Mouse (Mus musculus) left cerebral cortex, adult 11 months (tissue): ENCODE measurements at regions not wholly inside any gene's neighbourhood (a gene's known extent, or its start where the extent isn't known, plus 50 kb on each side); places are given as distances from the start of the nearest gene placed in this dataset.
A peak's percentile ranks its signal among the peaks of the same experiment; 100 is the strongest.

Source experiments
- DNase-seq: peaks from one replicate; pipeline ENCODE4 v3.0.0; 2022; ENCODE audit warnings: low spot score

DNA sequence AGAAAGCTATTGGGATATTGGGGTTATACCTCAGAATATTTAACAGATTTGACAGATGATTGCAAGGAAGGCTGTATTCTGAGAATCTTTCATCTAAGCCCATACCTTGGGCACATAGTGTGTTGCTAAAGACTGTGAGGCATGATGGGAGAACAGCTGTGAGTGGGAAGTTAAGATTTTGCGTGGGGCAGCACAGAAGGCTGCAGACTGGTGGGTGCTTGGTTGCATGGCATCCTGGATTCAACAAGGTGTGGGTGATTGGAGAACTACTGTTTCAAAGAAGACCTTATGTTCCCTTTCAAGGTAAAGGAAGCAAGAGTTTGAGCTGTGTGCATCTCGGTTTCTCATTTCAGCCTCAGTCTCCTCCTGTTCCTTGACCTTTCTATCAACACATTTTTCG lies 584.8 kb downstream of the Sh2d4b start:
- DNase-seq: peak; percentile 66

DNA sequence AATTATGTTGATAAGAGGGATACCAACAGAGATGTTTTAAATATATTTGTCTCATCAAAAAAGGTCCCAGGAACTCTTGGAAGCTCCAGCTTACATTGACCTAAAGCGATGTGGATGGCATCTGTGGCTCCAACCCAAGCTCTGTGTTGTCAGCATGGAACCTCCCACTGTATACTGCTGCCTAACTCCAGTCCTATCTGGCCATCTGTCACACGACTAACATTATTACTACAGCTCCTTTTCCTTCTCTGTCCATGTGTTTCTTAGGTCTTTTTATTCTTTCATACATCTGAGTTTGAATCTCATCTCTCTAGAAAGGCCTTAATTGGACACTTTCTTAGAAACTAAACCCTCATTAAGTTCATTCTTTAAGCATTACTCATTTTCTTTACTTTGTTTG lies 613.9 kb downstream of the Sh2d4b start:
- DNase-seq: no peak

DNA sequence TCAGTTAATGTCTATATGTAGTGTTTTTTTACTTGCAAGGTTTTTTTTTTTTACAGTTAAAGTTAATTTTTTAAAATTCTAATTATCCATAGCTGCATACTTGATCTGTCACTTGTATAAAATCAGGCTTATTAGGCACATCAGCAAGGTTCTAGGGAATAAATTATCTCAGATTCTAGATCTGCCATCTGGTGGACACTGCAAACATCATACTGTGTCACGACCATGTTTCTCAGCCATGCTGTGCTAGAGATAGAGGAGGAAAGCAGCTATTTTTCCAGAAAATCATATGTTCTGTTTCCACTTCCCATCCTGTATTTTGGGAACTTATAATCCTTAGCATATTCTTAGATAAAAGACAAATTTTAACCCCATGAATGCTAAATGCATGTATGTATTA lies 617.7 kb downstream of the Sh2d4b start:
- DNase-seq: no peak

DNA sequence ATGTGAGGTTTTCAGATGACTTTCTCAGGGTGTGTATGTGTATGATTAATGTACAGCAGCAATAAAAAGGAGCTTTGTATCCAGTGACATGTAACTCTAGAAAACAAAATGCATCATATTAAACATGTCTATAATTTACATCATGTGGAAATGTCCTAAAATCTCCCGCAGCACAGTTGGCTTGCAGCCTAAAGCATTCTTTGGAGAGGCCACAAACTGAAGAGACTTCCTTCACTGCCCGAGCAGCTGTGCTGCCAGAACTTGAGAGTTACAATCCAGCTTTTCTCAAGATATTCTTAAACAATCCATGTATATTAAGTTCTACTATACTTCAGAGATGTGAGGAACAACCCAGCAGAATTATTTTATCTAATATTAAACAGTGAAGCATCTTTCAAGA lies 631.4 kb downstream of the Sh2d4b start:
- no peak for DNase-seq

DNA sequence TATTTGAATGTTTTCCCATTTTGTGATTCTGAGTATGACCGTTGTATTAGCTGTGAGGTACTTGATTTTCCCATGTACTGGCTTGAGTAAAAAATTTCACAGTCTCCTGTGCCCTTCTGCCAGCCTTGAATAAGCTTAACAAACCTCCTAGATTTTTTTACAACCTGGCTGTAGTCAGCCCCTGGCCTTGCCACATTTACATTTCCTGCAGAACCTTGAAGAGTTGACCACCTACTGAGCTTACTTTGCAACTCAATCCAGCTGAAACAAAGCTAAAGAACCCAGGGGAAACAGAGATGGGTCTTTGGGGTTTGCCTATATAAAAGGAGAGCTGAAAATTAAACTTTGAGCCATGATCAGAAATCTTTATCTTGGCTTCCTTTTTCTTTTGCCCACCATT lies 661.0 kb downstream of the Sh2d4b start:
- no peak for DNase-seq

DNA sequence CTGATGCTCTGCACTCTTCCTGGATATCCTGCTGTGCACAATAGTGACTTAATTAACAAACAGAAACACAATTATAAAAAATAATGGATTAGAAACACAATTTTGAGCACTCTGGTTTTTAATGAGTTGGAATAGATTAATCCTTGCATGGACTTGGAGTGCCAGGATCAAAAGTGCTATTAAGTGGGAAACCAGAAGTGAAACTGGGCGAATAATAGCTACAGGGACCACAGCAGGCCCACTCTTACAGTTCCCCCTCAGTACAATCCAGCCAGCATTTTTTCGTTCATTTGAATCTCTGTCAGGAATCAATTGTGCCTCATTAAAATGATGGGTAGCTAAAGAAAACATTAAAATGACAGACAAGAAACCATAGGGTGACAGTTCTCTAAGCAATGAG lies 668.7 kb downstream of the Sh2d4b start:
- DNase-seq: no peak
